Mouse (Mus musculus): ENCODE measurements at regions not wholly inside any gene's neighbourhood (a gene's known extent, or its start where the extent isn't known, plus 50 kb on each side); places are given as distances from the start of the nearest gene placed in this dataset.

GRCm38 (mm10) chr12:39496203-39496602 is 541.6 kb downstream of the Arl4a start:
- ATAC-seq (replicated peaks; ENCODE audit: poor library complexity, severe bottlenecking), result no peak

- ATAC-seq (replicated peaks; ENCODE audit: poor library complexity, severe bottlenecking), result no peak
Measured at GRCm38 (mm10) chr12:39493578-39494218, 544.1 kb downstream of the Arl4a start.

GRCm38 (mm10) chr12:39493114-39493513 is 544.7 kb downstream of the Arl4a start:
- no peak for ATAC-seq (replicated peaks; ENCODE audit: poor library complexity, severe bottlenecking)

GRCm38 (mm10) chr12:39472984-39473383 is 564.8 kb downstream of the Arl4a start:
- no peak for ATAC-seq (replicated peaks; ENCODE audit: poor library complexity, severe bottlenecking)
